Mouse (Mus musculus) thymus, postnatal 0 days (tissue): ENCODE data around the gene Ppfia1. TPM values are rescaled to one million over a fixed set of nuclear protein-coding genes. Genes with fewer than 3 reads are reported as not detected.
A peak's percentile ranks its signal among the peaks of the same experiment; 100 is the strongest.

ENCODE experiments used
- DNase-seq: peaks from one replicate; pipeline ENCODE4 v3.0.0-alpha.2; 2015; ENCODE audit warnings: low spot score
- polyA plus RNA-seq: library from polyadenylated mRNA; unstranded; fragments of >200 nt; fragmentation: Nextera tagmentation; extraction: Ambion mirVana; gene quantifications from 2 replicates; pipeline ENCODE4 v1.2.1, GENCODE M21; 2015

Gene Ppfia1
- polyA plus RNA-seq, 1 experiment from 2014 or later, result 27.0 TPM

GRCm38 (mm10) chr7:144550811-144551210, 2.7 kb downstream of the Ppfia1 start:
- no peak for DNase-seq

DNA sequence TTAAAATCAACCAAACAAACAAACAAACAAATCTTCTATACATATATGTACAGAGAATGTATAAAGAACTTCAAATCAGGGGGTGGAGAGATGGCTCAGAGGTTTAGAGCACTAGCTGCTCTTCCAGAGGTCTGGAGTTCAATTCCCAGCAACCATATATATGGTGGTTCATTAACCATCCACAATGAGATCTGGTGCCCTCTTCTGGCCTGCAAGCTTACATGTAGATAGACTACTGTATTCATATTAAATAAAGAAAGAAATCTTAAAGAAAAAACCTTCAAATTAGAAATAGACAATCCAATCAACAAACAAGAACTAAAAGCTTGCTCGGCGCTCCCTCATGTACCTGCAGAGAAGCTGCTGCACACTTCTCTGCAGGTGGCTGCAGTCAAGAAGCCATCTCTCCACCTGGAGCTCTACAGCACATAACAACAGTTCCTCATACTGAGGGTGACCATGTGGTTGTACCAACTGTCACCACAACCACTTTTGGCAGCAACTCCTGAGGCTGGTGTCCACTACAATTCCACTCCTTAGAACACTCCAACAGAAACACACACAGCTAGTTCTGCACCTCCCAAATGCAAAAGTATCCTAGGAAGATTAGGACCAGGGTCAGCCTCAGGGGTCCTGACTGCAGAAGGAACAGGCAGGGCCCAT, 3.5 kb downstream of the Ppfia1 start:
- DNase-seq, result no peak

DNA sequence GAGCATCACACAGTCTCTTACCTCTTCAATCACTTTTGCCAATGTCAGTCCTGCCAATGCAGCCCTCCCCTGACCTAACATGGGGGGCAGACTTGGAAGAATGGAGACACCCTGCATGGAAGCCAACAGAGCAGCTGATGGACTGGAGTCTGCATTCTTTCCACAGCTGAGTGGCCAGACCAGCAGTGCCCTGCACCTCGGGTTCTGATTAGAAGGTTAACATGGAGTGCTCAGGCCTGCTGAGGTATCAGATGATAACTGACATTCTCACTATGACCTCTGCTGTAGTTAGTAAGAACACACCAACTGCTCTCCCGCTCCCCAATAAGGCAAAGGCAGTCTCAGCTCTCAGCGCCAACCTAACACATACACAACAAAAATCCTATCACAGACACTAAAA, 8.3 kb downstream of the Ppfia1 start:
- DNase-seq, result no peak

DNA sequence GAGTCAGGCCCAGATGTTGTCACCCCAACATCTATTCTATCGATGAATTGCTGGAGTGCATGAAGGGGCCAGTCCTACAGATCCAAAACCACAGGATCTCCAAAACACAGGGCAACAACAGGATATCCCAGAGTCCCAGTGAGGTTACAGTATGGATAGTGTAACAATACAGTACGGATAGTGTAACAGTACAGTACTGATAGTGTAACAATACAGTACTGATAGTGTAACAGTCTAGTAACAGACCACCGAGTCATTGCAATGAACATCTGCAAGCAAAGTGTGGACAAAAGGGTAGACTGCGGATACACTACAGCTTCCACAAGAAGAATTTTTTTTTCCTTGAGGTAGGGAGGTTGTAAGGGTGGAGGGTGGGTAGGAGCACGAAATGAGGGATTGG, 12.2 kb downstream of the Ppfia1 start:
- no peak for DNase-seq

GRCm38 (mm10) chr7:144539146-144539545, 14.4 kb downstream of the Ppfia1 start:
- peak; percentile 63 for DNase-seq

GRCm38 (mm10) chr7:144538030-144538644, 15.4 kb downstream of the Ppfia1 start:
- no peak for DNase-seq

- no peak for DNase-seq
Observed at GRCm38 (mm10) chr7:144536367-144536766, 17.2 kb downstream of the Ppfia1 start.

DNA sequence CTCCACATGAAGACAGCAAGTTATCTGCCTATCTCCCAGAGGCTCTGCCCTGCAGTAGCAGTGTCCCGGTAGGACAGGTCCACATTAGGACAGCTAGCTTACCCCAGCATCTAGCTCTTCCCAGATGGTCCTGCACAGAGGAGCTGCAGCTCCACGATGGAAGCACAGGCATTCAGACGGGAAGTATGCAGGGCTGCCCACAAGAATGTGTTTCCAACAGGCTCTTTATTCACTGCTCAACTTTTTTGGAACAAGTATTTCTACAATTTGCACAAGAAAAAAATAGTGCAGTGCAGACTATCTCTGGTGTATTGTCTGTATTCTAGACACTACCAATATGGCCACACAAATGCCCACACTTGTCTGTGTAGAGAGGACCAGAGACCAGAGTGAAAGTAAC, 18.8 kb downstream of the Ppfia1 start:
- no peak for DNase-seq

DNA sequence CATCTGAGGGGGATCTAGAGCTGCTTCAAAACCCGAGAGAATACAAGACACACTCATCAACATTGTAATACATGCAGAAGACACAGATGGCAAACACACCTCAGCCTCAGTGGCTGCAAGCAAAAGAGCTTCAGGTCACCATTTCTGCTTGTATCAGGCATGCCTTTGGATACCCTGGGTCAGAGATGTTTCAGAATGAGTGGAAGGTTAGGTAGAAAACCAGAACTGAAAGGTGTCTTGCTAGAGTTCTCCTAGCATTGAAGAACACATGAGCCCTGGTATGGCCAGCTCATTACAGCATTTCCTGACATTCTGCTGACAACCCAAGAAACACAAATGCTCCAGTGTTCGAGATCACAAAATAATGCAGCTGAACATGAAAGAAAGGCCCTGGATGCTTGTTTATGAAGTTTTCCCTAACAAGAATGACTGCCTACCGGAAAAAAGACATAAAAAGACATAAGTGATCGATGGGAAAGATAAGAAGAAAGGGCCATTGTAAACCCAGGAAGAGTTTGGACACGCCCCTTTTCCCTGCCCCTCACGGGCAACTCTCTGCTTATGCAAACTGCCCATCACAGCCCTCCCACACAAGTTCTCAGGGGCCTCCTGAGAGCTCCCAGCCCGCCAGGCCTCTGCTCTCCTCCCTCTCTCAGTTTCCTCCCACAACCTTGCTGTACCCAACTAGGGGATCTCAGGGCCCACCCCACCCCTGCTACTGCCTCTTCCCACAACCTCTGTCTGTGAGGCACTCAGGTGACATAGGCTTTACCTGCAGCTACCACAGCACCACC, 21.7 kb downstream of the Ppfia1 start:
- DNase-seq, result no peak

- no peak for DNase-seq
Observed at GRCm38 (mm10) chr7:144529851-144530250, 23.7 kb downstream of the Ppfia1 start.

- DNase-seq, result no peak
Observed at GRCm38 (mm10) chr7:144527723-144528221, 25.8 kb downstream of the Ppfia1 start.

DNA sequence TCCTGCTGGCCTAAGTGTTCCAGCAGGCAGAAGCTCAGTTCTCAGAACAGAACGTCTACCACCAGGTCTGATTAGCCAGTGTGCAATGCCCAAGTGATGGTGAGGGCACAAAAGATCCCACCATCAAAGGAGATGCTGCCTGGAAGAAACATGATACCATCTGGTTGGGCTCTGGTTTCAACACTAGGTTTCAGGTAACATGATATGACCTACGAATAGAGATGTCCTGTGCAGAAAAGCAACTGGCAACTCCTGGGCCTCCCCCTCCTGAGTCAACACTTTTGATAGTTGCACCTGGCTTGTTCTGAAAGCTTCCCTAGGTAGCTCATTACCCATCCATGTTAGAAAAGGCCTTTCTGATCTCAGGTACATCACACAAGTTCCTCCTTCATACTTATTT, 26.9 kb downstream of the Ppfia1 start:
- no peak for DNase-seq

GRCm38 (mm10) chr7:144524427-144525191, 28.9 kb downstream of the Ppfia1 start:
- DNase-seq, result no peak

DNA sequence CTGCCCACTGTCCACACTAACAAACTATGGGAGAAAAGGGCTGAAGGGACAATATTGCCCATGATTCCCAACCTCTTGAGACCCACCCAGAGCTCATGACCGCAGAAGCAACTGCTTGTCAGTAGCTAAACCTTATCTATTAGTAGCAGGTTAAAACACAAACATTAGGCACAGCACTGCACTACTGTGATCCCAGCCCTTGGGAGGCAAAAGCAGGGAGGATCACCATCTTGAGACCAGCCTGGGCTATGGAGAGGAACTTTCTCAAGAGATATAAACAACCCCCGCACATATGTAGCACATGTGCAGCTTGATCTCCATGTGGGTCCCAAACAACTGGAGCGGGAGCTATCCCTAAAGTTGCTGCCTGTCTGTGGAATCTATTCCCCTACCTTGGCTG, 30.1 kb downstream of the Ppfia1 start:
- no peak for DNase-seq

DNA sequence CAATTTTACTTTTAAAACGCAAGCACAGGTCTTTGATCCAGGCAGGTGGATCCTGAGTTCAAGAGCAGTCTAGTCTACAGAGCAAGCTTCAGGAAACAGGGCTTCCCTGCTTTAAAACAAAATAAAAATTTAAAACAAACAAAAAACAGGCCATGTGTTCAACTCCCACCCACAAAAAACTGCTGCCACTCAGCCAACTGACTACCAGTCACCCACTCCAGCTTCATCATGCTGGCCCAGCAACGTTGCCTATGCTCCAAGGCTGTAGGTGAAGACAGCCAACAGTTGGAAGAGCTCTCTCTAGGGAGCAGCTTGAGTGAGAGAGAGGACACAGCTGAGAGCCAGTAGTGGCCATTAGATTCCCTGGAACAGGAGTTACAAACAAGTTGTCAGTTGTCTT, 31.6 kb downstream of the Ppfia1 start:
- DNase-seq, result no peak

DNA sequence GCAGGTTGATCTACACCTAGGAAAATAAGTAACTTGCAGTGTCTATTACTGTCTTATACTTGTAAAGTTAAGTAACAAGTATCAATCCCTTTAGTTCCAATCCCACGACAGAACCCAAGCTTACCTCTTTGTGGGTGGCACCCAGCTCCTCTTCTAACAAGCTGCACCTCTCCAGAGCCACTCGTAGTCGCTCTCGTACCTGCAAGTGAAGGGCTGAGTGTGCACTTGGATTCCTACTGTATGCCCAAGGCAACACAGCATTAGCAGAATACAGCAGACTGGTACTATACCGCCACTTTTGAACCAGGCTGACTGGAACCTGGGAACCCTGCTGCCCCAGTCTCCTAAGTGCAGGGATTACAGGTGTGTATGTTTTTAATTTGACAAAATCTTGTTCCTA, 33.7 kb downstream of the Ppfia1 start:
- DNase-seq, result no peak

DNA sequence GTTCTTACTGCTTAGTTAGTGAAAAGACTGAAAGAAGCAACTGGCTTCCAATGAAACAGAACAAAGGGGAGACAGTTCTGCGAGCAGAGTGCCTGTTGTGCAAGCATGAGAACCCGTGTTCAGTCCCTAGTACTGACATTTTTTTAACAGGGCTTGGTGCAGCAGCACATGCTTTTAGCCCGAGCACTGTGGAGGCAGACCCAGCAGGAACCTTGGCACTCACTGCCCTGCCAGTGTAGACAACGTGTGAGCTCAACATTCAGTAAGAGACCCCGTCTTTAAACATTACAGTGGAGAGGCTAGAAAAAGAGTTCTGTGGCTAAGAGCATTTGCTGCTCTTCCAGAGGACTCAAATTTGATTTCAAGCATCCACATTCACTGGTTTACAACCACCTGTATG, 36.8 kb downstream of the Ppfia1 start:
- DNase-seq, result no peak

DNA sequence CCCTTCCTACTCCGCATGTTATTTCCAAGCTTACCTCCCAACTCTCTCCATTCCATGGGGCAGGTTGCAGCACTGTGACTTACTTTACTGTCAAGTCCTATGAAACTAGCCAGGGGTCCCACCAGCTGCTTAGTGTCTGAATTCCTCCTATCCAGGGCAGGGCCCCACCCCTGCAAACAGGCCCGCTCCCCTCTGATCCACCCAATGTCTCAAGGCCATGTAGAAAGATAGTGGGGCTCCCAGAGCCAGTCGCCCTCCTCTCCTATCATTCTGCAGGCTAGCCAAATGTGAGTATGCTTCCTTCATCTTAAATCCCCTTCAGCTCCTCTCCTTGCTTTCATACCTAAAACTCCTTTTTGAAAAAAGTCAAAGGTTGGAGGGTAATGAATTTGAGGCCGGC, 44.4 kb downstream of the Ppfia1 start:
- DNase-seq, result no peak

DNA sequence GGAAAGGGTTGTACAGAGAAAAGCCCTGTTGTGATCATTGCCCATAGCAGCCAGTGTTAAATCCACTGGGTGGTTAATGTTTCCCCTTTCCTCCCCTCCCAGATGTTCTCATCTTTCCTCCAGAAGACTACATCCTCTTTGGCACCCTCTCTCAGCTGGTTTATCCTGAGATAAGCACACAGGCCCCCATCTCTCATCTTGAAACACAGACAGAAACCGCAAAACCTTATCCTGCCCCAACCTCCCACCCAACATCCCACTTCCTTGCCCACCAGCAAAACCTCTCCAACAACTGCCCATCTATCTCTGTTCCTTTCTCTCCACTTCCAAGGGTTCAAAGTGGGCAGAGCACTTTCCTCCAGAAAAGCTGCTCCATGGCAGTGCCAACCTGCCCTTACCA, 46.7 kb downstream of the Ppfia1 start:
- DNase-seq, result no peak

- DNase-seq, result no peak
Observed at GRCm38 (mm10) chr7:144503959-144504358, 49.6 kb downstream of the Ppfia1 start.

GRCm38 (mm10) chr7:144492931-144493330, 60.6 kb downstream of the Ppfia1 start:
- DNase-seq, result no peak
